Mouse (Mus musculus) macrophage (primary cell): Measurements from ENCODE around the gene Musk. TPM values are rescaled to one million over a fixed set of nuclear protein-coding genes. Genes with fewer than 3 reads are reported as not detected.
"Not testable (repeated sequence)": the region's sequence is repeated elsewhere in the genome, so short reads cannot be mapped to it uniquely, and the experiment has no call there.

Experiments
- H3K27ac ChIP-seq: fragments of 350-480 bp; formaldehyde crosslinking; 2 replicates; pipeline ENCODE4 v1.9.0; 2021
- H3K36me3 ChIP-seq: fragments of 350-480 bp; formaldehyde crosslinking; 2 replicates; pipeline ENCODE4 v1.9.0; 2021; ENCODE audit errors: inconsistent target
- H3K4me3 ChIP-seq: fragments of 350-480 bp; formaldehyde crosslinking; 2 replicates; pipeline ENCODE4 v1.9.0; 2021; ENCODE audit errors: inconsistent target
- H3K79me2 ChIP-seq: fragments of 350-480 bp; formaldehyde crosslinking; 2 replicates; pipeline ENCODE4 v1.9.0; 2021; ENCODE audit errors: inconsistent target
- WGBS: methylation state at CpG from one replicate; pipeline ENCODE4 v1.1.7; 2026; ENCODE audit warnings: inconsistent platforms; ENCODE audit not compliant: missing documents; 5-methylcytosine and 5-hydroxymethylcytosine counted together
- polyA plus RNA-seq: library from polyadenylated mRNA; stranded (reverse); fragments of 250-400 nt; gene quantifications from 3 replicates; pipeline ENCODE4 v1.2.4, GENCODE M21; 2018; ENCODE audit warnings: inconsistent platforms
- total RNA-seq, 78 experiments: library from RNA; depleted of rRNA; stranded (reverse); fragments of 250-400 nt; gene quantifications; 1 replicate in 9 of 78; 2 replicates in 24 of 78; 3 replicates in 43 of 78; 4 replicates in 2 of 78; pipeline ENCODE4 v1.2.4; 2018; ENCODE audit warnings: inconsistent platforms in 56 of 78

The Musk gene
- total RNA-seq (2018; cell fraction: chromatin; rRNA removed) = not detected
- total RNA-seq (2018; cell fraction: cytosol; rRNA removed) = not detected
- total RNA-seq (2018; cell fraction: nucleus; rRNA removed) = not detected
- polyA plus RNA-seq = not detected in 3 replicates

GRCm38 (mm10) chr4:58285687-58286086, at the start of gene Musk:
Gene Musk, plus strand, starts transcription at chr4:58285960.
- Histone ChIP-seq H3K79me2 (no peaks in the 10 kb centered on the region), H3K27ac (no peak within 1 kb of the TSS), H3K36me3 (no peaks in the 10 kb centered on the region), H3K4me3 (no peak within 1 kb of the TSS)
- over 99% methylated on average over 9 of the region's 11 CpGs for WGBS

DNA sequence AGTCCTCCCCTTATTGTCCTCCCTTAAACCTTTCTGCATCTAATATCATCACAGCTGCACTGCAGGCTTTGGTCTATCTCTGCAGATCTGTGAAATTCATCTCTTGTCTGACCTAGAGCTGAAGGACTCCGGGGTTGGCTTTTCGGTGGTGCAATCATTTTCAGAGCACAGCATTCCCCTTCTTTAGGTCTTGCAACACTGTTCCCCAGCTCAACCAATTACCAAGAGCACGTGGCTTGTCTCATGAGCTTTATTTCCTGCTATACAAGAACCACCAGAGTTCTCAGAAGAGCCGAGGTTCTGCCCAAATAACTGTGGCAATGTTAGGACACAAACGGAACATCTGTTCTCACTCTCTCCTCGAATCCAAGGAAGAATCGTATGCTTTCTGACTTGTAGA, 45.3 kb upstream of the Musk start:
- no peak overlapping the region for H3K27ac ChIP-seq
- no peak overlapping the region for H3K4me3 ChIP-seq
- no peaks in the 10 kb centered on the region for H3K36me3 ChIP-seq
- WGBS = 20% methylated on average over 7 of the region's 7 CpGs
- H3K79me2 ChIP-seq = no peaks in the 10 kb centered on the region

DNA sequence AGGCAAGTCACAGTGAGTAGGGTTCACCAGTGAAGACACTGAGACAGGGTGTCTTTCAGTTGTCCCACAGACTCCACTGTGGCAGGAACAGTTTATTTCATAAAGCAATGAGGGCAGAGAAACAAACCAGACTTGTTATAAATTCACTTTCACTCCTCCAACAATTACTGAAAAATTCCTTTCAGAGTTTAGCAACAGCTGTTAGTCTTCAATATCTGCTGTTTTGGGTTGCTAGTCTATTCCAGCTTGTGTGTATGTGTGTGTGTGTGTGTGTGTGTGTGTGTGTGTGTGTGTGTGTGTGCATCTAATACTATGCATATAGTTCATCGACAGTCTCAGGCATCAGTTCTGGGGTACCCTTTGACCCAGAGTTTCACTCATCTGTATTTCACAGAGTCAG, 40.2 kb upstream of the Musk start:
- 86% methylated on average over 1 of the region's 1 CpGs for WGBS
- no peaks in the 10 kb centered on the region for H3K36me3 ChIP-seq
- H3K4me3 ChIP-seq = no peak overlapping the region
- H3K79me2 ChIP-seq = no peaks in the 10 kb centered on the region
- no peak overlapping the region for H3K27ac ChIP-seq

GRCm38 (mm10) chr4:58252381-58252780, 33.4 kb upstream of the Musk start:
- no peak overlapping the region for H3K27ac ChIP-seq
- no peaks in the 10 kb centered on the region for H3K36me3 ChIP-seq
- no peaks in the 10 kb centered on the region for H3K79me2 ChIP-seq
- 93% methylated on average over 3 of the region's 3 CpGs for WGBS
- H3K4me3 ChIP-seq = no peak overlapping the region

- no peak overlapping the region for H3K4me3 ChIP-seq
- H3K36me3 ChIP-seq = no peaks in the 10 kb centered on the region
- 31% methylated on average over 5 of the region's 5 CpGs for WGBS
- no peak overlapping the region for H3K27ac ChIP-seq
- no peaks in the 10 kb centered on the region for H3K79me2 ChIP-seq
These were observed 32.4 kb upstream of the Musk start for GRCm38 (mm10) chr4:58253410-58253809.

GRCm38 (mm10) chr4:58260767-58261166, 25.0 kb upstream of the Musk start:
- not testable (repeated sequence) for H3K4me3 ChIP-seq, H3K79me2 ChIP-seq, H3K36me3 ChIP-seq, H3K27ac ChIP-seq
- 97% methylated on average over 9 of the region's 21 CpGs for WGBS

- Histone ChIP-seq H3K79me2 (no peaks in the 10 kb centered on the region), H3K36me3 (no peaks in the 10 kb centered on the region), H3K4me3 (no peak overlapping the region), H3K27ac (no peak overlapping the region)
- WGBS = 47% methylated on average over 7 of the region's 7 CpGs
These were observed 19.5 kb upstream of the Musk start for GRCm38 (mm10) chr4:58266294-58266693.

- Histone ChIP-seq H3K4me3 (no peak overlapping the region), H3K36me3 (no peaks in the 10 kb centered on the region), H3K79me2 (no peaks in the 10 kb centered on the region), H3K27ac (no peak overlapping the region)
- WGBS = 94% methylated on average over 4 of the region's 4 CpGs
These were observed 16.7 kb upstream of the Musk start for GRCm38 (mm10) chr4:58268897-58269542.

DNA sequence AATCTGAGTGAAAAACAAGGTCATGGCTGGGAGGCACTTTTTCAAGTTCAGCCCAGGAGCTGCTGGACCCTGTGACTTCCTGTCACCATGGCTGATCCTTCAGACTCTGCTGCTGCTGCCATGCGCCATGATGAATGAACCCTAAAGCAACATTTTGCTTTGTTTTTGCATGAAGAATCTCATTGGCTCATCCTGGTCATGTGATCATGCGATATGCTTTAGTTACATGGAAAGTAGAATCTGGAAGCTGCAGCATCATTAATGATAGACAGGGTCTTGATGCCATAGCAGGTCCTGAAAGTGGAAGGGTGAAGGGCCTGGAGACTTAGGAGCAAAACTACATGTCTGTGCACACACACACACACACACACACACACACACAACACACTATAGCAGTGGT, 15.8 kb upstream of the Musk start:
- H3K36me3 ChIP-seq = no peaks in the 10 kb centered on the region
- no peak overlapping the region for H3K4me3 ChIP-seq
- WGBS = 85% methylated on average over 2 of the region's 2 CpGs
- H3K79me2 ChIP-seq = no peaks in the 10 kb centered on the region
- no peak overlapping the region for H3K27ac ChIP-seq

DNA sequence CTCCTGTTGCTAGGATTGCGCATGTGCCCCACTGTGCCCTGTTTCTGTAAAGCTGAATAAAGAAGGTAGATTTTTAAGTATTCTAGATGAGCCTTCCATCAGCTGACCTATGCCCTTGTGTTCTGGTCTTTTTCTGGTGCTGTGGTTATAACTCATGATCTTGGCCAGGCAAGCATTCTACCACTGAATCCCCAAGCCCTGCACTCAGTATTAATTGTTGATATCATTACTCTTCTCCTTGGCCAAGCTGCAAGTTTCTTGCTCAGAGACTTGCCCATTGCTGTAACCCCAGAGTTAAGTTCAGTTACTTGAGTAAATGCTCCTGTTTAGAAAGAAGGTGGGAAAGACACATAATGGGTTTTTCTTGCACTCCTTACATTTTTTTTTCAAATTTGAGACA, 14.8 kb upstream of the Musk start:
- no peaks in the 10 kb centered on the region for H3K36me3 ChIP-seq
- no peak overlapping the region for H3K27ac ChIP-seq
- 100% methylated on average over 1 of the region's 1 CpGs for WGBS
- H3K4me3 ChIP-seq = no peak overlapping the region
- H3K79me2 ChIP-seq = no peaks in the 10 kb centered on the region

DNA sequence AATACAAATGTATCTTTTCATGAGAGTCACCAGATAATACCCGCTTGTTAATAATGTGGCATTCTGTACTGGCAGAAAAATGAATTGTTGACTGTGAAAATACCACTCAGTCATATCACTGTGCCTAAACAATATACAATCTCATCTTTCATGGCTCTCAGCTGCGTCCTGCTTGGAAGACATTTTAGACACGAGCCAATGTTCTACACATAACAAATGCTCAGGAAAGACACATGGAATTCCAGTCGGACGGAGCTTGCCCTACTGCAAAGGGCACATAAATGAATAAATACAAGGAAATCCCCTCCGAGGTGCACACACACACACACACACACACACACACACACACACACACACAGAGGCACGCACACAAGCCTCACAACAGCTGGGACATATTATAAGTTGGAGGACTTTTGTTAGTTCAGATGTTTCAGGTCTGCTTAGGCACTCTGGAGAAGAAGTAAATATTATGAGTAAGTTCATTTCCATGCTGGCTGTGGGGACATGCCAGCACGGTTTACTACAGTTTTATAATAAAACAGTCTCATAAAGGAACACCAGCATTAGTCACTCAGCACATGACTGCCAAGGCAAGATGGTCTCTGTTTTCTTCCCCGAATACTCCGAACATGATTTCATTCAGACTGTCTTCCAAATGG, 14.1 kb upstream of the Musk start:
- no peak overlapping the region for H3K27ac ChIP-seq
- 89% methylated on average over 9 of the region's 10 CpGs for WGBS
- no peaks in the 10 kb centered on the region for H3K79me2 ChIP-seq
- H3K4me3 ChIP-seq = no peak overlapping the region
- no peaks in the 10 kb centered on the region for H3K36me3 ChIP-seq

DNA sequence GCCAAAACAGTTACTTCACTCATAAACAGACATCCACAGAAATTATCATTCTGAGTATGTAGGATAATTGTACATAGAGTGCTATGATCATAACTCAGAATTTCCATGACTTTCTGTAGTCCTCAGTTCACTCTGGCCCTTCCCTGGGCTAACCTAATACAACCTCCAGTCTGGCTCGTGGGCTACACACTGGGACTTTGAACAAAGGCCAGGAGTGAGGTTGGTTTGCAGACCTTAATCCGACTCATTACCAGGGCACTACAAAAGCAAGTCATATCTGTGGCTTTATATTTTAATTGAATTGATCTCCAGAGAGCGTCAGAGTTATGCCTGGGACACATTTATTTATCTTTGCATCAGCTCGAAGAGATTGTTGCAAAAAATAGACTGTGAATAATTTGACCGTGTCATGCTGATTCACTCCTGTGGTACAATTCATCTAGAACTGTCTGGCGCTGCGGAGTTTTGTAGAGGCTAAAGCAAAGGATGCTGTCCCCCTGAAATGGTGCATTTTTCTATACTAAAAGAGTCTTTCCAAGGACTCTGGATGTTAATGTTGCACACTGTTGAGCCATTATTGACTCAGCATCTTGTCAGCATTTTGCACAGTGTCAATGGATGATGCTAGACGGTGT, 10.4 kb upstream of the Musk start:
- Histone ChIP-seq H3K79me2 (no peaks in the 10 kb centered on the region), H3K4me3 (no peak overlapping the region), H3K27ac (no peak overlapping the region), H3K36me3 (no peaks in the 10 kb centered on the region)
- WGBS = 32% methylated on average over 8 of the region's 8 CpGs

DNA sequence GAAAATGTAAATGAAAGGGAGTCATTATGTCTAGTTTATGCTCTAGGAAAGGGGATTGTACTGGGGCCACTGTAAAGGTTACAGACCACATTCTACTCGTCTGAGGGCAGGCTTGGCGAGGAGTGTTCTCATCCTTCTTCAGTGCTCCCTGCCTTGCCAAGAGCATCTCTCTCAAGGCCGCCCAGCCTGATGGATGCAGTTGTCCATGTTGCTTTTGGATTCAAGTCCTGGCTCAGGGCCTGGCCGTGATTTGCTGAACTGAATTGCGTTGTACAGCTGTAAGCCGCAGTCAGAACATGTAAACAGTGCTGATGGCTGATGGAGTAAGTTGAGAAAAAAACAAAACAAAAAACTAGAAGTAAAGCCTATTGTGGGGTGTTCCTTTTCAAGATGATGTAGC, 7.4 kb upstream of the Musk start:
- Histone ChIP-seq H3K27ac (no peak overlapping the region), H3K36me3 (no peaks in the 10 kb centered on the region), H3K79me2 (no peaks in the 10 kb centered on the region), H3K4me3 (no peak overlapping the region)
- WGBS = 97% methylated on average over 6 of the region's 6 CpGs

DNA sequence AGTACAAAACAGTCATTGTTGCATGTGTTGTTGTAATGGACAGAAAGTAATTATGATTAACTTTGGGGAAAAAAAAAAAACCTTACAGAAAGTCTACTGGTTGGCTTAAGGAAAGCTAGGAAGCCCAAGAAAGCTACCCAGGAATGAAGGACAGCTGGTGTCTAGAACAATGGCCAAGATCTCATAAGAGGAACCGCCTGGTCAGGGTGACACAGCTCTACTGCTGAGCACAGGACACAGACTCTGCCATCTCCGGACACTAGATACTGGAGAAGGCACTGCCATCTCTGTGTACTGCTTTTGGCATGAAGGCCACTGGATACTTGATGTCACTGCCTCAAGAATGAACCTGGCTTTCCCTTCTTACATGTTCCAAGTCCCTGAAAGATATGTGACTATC, 5.6 kb upstream of the Musk start:
- Histone ChIP-seq H3K27ac (no peak overlapping the region), H3K36me3 (no peaks in the 10 kb centered on the region), H3K79me2 (no peaks in the 10 kb centered on the region), H3K4me3 (no peak overlapping the region)
- WGBS = 100% methylated on average over 2 of the region's 2 CpGs

GRCm38 (mm10) chr4:58286368-58287090, 769 bp downstream of the Musk start:
- 78% methylated on average over 9 of the region's 9 CpGs for WGBS
- Histone ChIP-seq H3K27ac (no peak overlapping the region), H3K36me3 (no peaks in the 10 kb centered on the region), H3K79me2 (no peaks in the 10 kb centered on the region), H3K4me3 (no peak overlapping the region)
